8 mouse cellular contexts compared by ENCODE assay signal in genomic region chr5:108668977-108669936, GRCm38 (mm10). TPM values are rescaled to one million over a fixed set of nuclear protein-coding genes. Genes with fewer than 3 reads are reported as not detected.
A peak's percentile ranks its signal among the peaks of the same experiment; 100 is the strongest.
DNase-seq lines count a peak whose midpoint lies in the region; ATAC-seq lines count a peak whose summit lies in the region.

Gene Dgkq, minus strand, starts transcription at chr5:108669672.

- ATAC-seq in megakaryocyte progenitor cell, adult 5-6 weeks (replicated peaks; ENCODE audit: poor library complexity): peak; percentile 68

- peak; percentile 88 for DNase-seq in adipocyte (ENCODE audit: low spot score)
- DNase-seq in embryo, embryonic 10 days (ENCODE audit: low spot score): peak; percentile 89
- DNase-seq in gastrocnemius, postnatal 10 days: peak; percentile 83
- peak; percentile 89 for DNase-seq in induced T-regulatory cell, adult 2 months (ENCODE audit: low read depth)
- DNase-seq in left cerebral cortex, adult 9 months (ENCODE audit: low spot score in 2 of 2): peak; percentile 74 to 93
- peak; percentile 88 for DNase-seq in right cerebral cortex, postnatal 25 days
- peak; percentile 82 to 87 for DNase-seq in urinary bladder, postnatal 4 days (ENCODE audit: low spot score in 2 of 2)

RNA-seq across cellular contexts. Expression of gene Dgkq, which starts in this region (rescaled TPM):
- total RNA-seq in gastrocnemius, postnatal 10 days (2021): 1 to 10 TPM; 3.7 to 8.3 TPM
- 4.2 and 4.8 TPM in 2 replicates for total RNA-seq in megakaryocyte progenitor cell, adult 5-6 weeks (2015)
- total RNA-seq in megakaryocyte progenitor cell, adult 5-6 weeks (2017): 4.2 and 8.2 TPM in 2 replicates

Comparison
In these comparisons a context has a peak if more than half of its experiments do, and no peak if none do; other contexts are left out.
1. Peak in every context shown above with its lines: DNase-seq and ATAC-seq.